Mouse (Mus musculus) G1E (cell line): ENCODE results near the gene Snapc4. TPM values are rescaled to one million over a fixed set of nuclear protein-coding genes. Genes with fewer than 3 reads are reported as not detected.

Experiments
- ATAC-seq: 2 replicates; pipeline ENCODE4 v1.8.0; 2016; ENCODE audit warnings: mild to moderate bottlenecking; ENCODE audit not compliant: insufficient number of reproducible peaks, poor library complexity, low FRiP score, severe bottlenecking; ENCODE audit errors: extremely low read depth
- DNase-seq: peaks from one replicate; pipeline ENCODE4 v3.0.0; 2012; ENCODE audit warnings: low spot score
- H3K27me3 ChIP-seq: 2 replicates; pipeline ENCODE4 v1.6.1; 2012; ENCODE audit warnings: mild to moderate bottlenecking, low read length, inconsistent platforms; ENCODE audit not compliant: insufficient read depth
- H3K36me3 ChIP-seq: replicated peaks from 2 replicates; pipeline ENCODE3; 2012; ENCODE audit warnings: mild to moderate bottlenecking, inconsistent platforms
- H3K4me1 ChIP-seq: 2 replicates; pipeline ENCODE4 v1.6.1; 2012; ENCODE audit warnings: low read depth, low read length, inconsistent platforms, mixed read lengths; ENCODE audit not compliant: insufficient read depth
- H3K4me3 ChIP-seq: 2 replicates; pipeline ENCODE4 v1.5.1; 2012; ENCODE audit warnings: low read depth, mild to moderate bottlenecking, inconsistent platforms, low read length, moderate library complexity, mixed read lengths
- H3K9me3 ChIP-seq: replicated peaks from 2 replicates; pipeline ENCODE4 v1.6.1; 2012; ENCODE audit warnings: inconsistent platforms
- CTCF ChIP-seq: IDR thresholded peaks from 2 replicates; pipeline ENCODE4 v1.5.1; 2012; ENCODE audit warnings: low read depth, low read length, inconsistent platforms, mixed read lengths
- GATA1 ChIP-seq: IDR thresholded peaks from 2 replicates; pipeline ENCODE4 v1.6.1; 2012; ENCODE audit warnings: borderline replicate concordance, low read length, inconsistent platforms, mixed read lengths
- GATA2 ChIP-seq: IDR thresholded peaks from 2 replicates; pipeline ENCODE4 v1.6.1; 2012; ENCODE audit warnings: low read depth, low read length, inconsistent platforms, borderline replicate concordance
- POLR2AphosphoS5 ChIP-seq: IDR thresholded peaks from 2 replicates; pipeline ENCODE4 v1.6.1; 2012; ENCODE audit warnings: low read depth, low read length, inconsistent platforms; ENCODE audit not compliant: insufficient replicate concordance
- TAL1 ChIP-seq: conservative IDR thresholded peaks from 2 replicates; pipeline ENCODE4 v1.6.1; 2012; ENCODE audit warnings: low read depth, low read length, inconsistent platforms, mixed read lengths
- polyA plus RNA-seq: library from polyadenylated mRNA; stranded (reverse); fragments of >175 nt; gene quantifications from 2 replicates; pipeline ENCODE4 v1.2.3, GENCODE M21; 2012
- total RNA-seq, 2 experiments: library from RNA; stranded (forward) in 1 of 2; stranded (reverse) in 1 of 2; fragments of 200-1000 nt in 1 of 2; fragments of >200 nt in 1 of 2; fragmentation: Nextera tagmentation in 1 of 2; gene quantifications; 2 replicates each; pipeline ENCODE4 v1.2.3; 2014 to 2017

Gene Snapc4
- total and polyA plus RNA-seq, 3 experiments, result 25.4 to 67.9 (median 42.2) TPM

DNA sequence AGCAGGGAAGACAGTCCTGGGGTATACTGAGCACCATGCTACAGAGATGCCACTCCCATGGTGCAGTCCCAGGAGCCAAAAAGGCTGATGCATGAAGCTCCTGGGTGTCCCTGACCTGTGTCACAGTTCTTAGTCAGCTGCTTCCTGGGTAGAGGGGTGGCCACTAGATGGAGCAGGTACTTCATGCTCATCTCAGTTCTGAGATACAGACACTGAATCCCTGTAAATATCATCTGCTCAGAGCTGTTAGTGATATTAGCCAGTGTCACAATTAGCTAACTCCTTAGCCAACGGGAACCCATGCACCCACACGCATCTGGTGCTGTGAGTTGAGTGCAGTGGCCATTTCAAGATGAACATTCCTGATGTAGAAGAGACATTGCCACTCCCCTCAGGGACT, 55.5 kb downstream of the Snapc4 start:
- TF ChIP-seq GATA1 (no peak), POLR2AphosphoS5 (no peak), GATA2 (no peak), TAL1 (no peak), CTCF (no peak)
- no peak overlapping the region for H3K4me3 ChIP-seq
- peaks cover 13% of the 10 kb centered on the region for H3K4me1 ChIP-seq
- no peaks in the 10 kb centered on the region for H3K9me3 ChIP-seq
- DNase-seq (no peak), ATAC-seq (no peak)
- peaks cover 66% of the 10 kb centered on the region for H3K27me3 ChIP-seq
- H3K36me3 ChIP-seq, result no peaks in the 10 kb centered on the region

DNA sequence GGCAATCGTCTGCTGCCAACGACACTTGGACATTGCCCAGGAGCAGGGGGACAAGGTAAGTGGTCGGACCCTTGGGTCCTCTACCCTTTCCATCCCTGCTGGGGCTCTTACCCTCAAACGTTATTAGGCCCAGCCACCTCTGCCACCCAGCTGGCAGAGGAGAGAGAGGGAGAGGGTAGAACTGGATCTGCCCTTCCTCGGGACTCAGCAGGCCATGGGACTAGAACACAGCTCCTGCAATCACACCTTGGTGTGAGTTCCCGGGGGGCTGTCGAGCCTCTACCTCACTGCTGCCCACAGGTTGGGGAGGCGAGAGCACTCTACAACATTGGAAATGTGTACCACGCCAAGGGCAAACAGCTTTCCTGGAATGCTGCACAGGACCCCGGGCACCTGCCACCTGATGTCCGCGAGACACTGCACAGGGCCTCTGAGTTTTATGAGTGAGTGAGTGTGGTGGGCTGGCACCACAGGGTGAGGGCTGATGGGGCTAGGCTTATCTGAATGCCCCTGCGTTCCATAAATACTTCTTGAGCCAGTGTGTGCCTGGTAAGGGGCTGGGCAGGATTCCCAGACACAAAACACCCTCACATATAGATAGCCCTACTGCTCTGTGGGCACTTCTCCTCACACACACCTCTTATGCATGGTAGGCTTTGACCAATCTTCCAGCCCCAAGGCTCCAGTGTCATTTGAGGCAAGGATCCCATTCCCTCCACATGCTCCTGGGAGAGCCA, 56.7 kb downstream of the Snapc4 start:
- no peak for TF ChIP-seq POLR2AphosphoS5
- TF ChIP-seq CTCF, result no peak
- TF ChIP-seq GATA1, result no peak
- TF ChIP-seq TAL1, result no peak
- TF ChIP-seq GATA2, result no peak
- no peaks in the 10 kb centered on the region for H3K9me3 ChIP-seq
- peaks cover 13% of the 10 kb centered on the region for H3K4me1 ChIP-seq
- no peak overlapping the region for H3K4me3 ChIP-seq
- ATAC-seq (no peak), DNase-seq (no peak)
- peaks cover 68% of the 10 kb centered on the region for H3K27me3 ChIP-seq
- no peaks in the 10 kb centered on the region for H3K36me3 ChIP-seq

- no peaks in the 10 kb centered on the region for H3K36me3 ChIP-seq
- peaks cover 8% of the 10 kb centered on the region; the same call in 1 of the 2 replicates for H3K4me1 ChIP-seq
- DNase-seq, result no peak
Measured at GRCm38 (mm10) chr2:26320245-26321185, 59.9 kb downstream of the Snapc4 start.

GRCm38 (mm10) chr2:26319519-26320244, 60.8 kb downstream of the Snapc4 start:
- Histone ChIP-seq H3K27me3 (peaks cover 81% of the 10 kb centered on the region), H3K4me3 (no peak overlapping the region), H3K9me3 (no peaks in the 10 kb centered on the region), H3K4me1 (peaks cover 4% of the 10 kb centered on the region; the same call in 1 of the 2 replicates), H3K36me3 (no peaks in the 10 kb centered on the region)
- TF ChIP-seq POLR2AphosphoS5, result no peak
- no peak for TF ChIP-seq GATA1
- no peak for TF ChIP-seq GATA2
- TF ChIP-seq CTCF, result no peak
- no peak for TF ChIP-seq TAL1
- ATAC-seq (no peak), DNase-seq (no peak)

More at GRCm38 (mm10) chr2:26320245-26321185, 59.9 kb downstream of the Snapc4 start:
- no peaks in the 10 kb centered on the region for H3K9me3 ChIP-seq
- peaks cover 81% of the 10 kb centered on the region for H3K27me3 ChIP-seq
- no peak for ATAC-seq
- TF ChIP-seq GATA2 (no peak), POLR2AphosphoS5 (no peak), CTCF (no peak), GATA1 (no peak), TAL1 (no peak)
- H3K4me3 ChIP-seq, result no peak overlapping the region

DNA sequence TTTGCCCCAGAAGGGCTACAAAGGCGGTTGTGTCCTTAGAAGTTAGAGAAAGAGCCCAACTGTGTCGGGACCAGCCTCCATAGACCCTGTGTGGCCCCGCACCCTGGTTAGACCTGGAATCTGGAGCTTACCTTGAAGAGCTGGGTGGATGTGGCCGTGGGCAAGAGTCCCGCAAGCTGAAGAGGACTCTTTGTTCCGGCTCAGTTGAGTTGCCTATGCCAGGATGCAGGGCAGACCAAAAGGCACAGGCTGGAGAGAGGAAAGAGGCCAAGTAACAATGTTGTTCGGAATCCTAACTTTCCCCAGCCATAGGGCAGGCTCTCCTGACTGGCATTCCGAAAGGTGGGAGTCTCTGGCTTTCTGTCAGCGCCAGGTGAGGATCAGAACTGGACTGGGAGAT, 61.3 kb downstream of the Snapc4 start:
- no peak for DNase-seq
- TF ChIP-seq GATA1 (no peak), GATA2 (no peak), CTCF (no peak), POLR2AphosphoS5 (no peak), TAL1 (no peak)
- Histone ChIP-seq H3K36me3 (no peaks in the 10 kb centered on the region), H3K27me3 (peaks cover 81% of the 10 kb centered on the region), H3K9me3 (no peaks in the 10 kb centered on the region), H3K4me1 (peaks cover 4% of the 10 kb centered on the region; the same call in 1 of the 2 replicates), H3K4me3 (no peak overlapping the region)
- no peak for ATAC-seq
